Mouse (Mus musculus) embryonic facial prominence, embryonic 15.5 days (tissue): ENCODE results near the gene Sema4a. TPM values are rescaled to one million over a fixed set of nuclear protein-coding genes. Genes with fewer than 3 reads are reported as not detected.

Source experiments
- ATAC-seq: fragments of 200-750 bp; cut with Nextera tagmentation; 2 replicates; pipeline ENCODE4 v1.8.0; 2017; ENCODE audit warnings: low read depth, moderate TSS enrichment; ENCODE audit not compliant: insufficient number of reproducible peaks, low FRiP score, low TSS enrichment
- H3K27ac ChIP-seq: fragments of 300-500 bp; sonication (generic); replicated peaks from 2 replicates; pipeline ENCODE4 v1.5.1; 2015; ENCODE audit warnings: mild to moderate bottlenecking, inconsistent platforms
- H3K27me3 ChIP-seq: fragments of 300-500 bp; sonication (generic); 2 replicates; pipeline ENCODE4 v1.6.1; 2015; ENCODE audit warnings: inconsistent platforms
- H3K36me3 ChIP-seq: fragments of 300-500 bp; sonication (generic); 2 replicates; pipeline ENCODE4 v1.6.1; 2015; ENCODE audit warnings: mild to moderate bottlenecking, inconsistent platforms
- H3K4me1 ChIP-seq: fragments of 300-500 bp; sonication (generic); 2 replicates; pipeline ENCODE4 v1.6.1; 2015; ENCODE audit warnings: inconsistent platforms
- H3K4me2 ChIP-seq: fragments of 300-500 bp; sonication (generic); replicated peaks from 2 replicates; pipeline ENCODE4 v1.6.1; 2015; ENCODE audit warnings: mild to moderate bottlenecking, inconsistent platforms
- H3K4me3 ChIP-seq: fragments of 300-500 bp; sonication (generic); replicated peaks from 2 replicates; pipeline ENCODE4 v1.5.1; 2015; ENCODE audit warnings: mild to moderate bottlenecking, inconsistent platforms
- H3K9ac ChIP-seq: fragments of 300-500 bp; sonication (generic); 2 replicates; pipeline ENCODE4 v1.6.1; 2015; ENCODE audit warnings: inconsistent platforms
- H3K9me3 ChIP-seq: fragments of 300-500 bp; sonication (generic); replicated peaks from 2 replicates; pipeline ENCODE4 v1.6.1; 2016; ENCODE audit warnings: inconsistent platforms
- WGBS: fragments of 180-500 bp; shearing (Covaris S2); methylation state at CpG from one replicate; pipeline ENCODE4 v1.1.7; 2015; 5-methylcytosine and 5-hydroxymethylcytosine counted together
- polyA plus RNA-seq: library from polyadenylated mRNA; unstranded; fragments of >200 nt; fragmentation: Nextera tagmentation; extraction: Ambion mirVana; gene quantifications from 2 replicates; pipeline ENCODE4 v1.2.1, GENCODE M21; 2015

The Sema4a gene
- polyA plus RNA-seq = 18.5 and 21.9 TPM in 2 replicates

- Histone ChIP-seq H3K4me2 (no peak within 1 kb of the TSS), H3K36me3 (no peaks in the 10 kb centered on the region), H3K4me1 (peaks cover 32% of the 10 kb centered on the region), H3K27ac (no peak within 1 kb of the TSS), H3K9ac (no peak within 1 kb of the TSS), H3K9me3 (no peaks in the 10 kb centered on the region), H3K4me3 (no peak within 1 kb of the TSS), H3K27me3 (no peaks in the 10 kb centered on the region)
- no peak for ATAC-seq
- WGBS = 33% methylated on average over 12 of the region's 12 CpGs
Observed at GRCm38 (mm10) chr3:88460983-88461696, at the start of gene Sema4a. Gene Sema4a, minus strand, starts transcription at chr3:88461182.

GRCm38 (mm10) chr3:88509692-88510420 is 48.9 kb upstream of the Sema4a start, which contains the start of gene Lmna:
Gene Lmna, minus strand, starts transcription at chr3:88509956.
- WGBS = 2% methylated on average over 30 of the region's 31 CpGs
- H3K36me3 ChIP-seq = no peaks in the 10 kb centered on the region
- H3K27ac ChIP-seq = peak within 1 kb of the TSS; percentile 96
- H3K27me3 ChIP-seq = no peaks in the 10 kb centered on the region
- H3K9me3 ChIP-seq = no peaks in the 10 kb centered on the region
- H3K9ac ChIP-seq = 0 out of 2 replicates have a peak within 1 kb of the TSS, but pooled peaks have one; percentile 12
- peak within 1 kb of the TSS; percentile 38 for H3K4me3 ChIP-seq
- peak; percentile 91 for ATAC-seq
- H3K4me2 ChIP-seq = peak within 1 kb of the TSS; percentile 55
- peaks cover 95% of the 10 kb centered on the region for H3K4me1 ChIP-seq

GRCm38 (mm10) chr3:88509250-88509649 is 48.3 kb upstream of the Sema4a start:
- WGBS = 50% methylated on average over 3 of the region's 3 CpGs
- no peaks in the 10 kb centered on the region for H3K9me3 ChIP-seq
- no peaks in the 10 kb centered on the region for H3K27me3 ChIP-seq
- 0 out of 2 replicates have a peak overlapping the region, but pooled peaks have one; percentile 12 for H3K9ac ChIP-seq
- no peak for ATAC-seq
- H3K4me3 ChIP-seq = peak overlapping the region; percentile 38
- H3K27ac ChIP-seq = peak overlapping the region; percentile 96
- peaks cover 93% of the 10 kb centered on the region for H3K4me1 ChIP-seq
- H3K36me3 ChIP-seq = no peaks in the 10 kb centered on the region
- peak overlapping the region; percentile 55 for H3K4me2 ChIP-seq

GRCm38 (mm10) chr3:88505765-88506164 is 44.8 kb upstream of the Sema4a start:
- Histone ChIP-seq H3K4me2 (peak overlapping the region; percentile 27), H3K4me1 (peaks cover 76% of the 10 kb centered on the region), H3K27me3 (no peaks in the 10 kb centered on the region), H3K27ac (peak overlapping the region; percentile 97), H3K36me3 (no peaks in the 10 kb centered on the region), H3K9ac (no peak overlapping the region), H3K4me3 (no peak overlapping the region), H3K9me3 (no peaks in the 10 kb centered on the region)
- ATAC-seq = peak; percentile 30
- 15% methylated on average over 7 of the region's 7 CpGs for WGBS

- H3K27me3 ChIP-seq = no peaks in the 10 kb centered on the region
- ATAC-seq = peak; percentile 32
- H3K4me3 ChIP-seq = peak overlapping the region; percentile 1; the same call in 1 of the 2 replicates
- peak overlapping the region; percentile 27 for H3K4me2 ChIP-seq
- 24% methylated on average over 6 of the region's 6 CpGs for WGBS
- H3K4me1 ChIP-seq = peaks cover 76% of the 10 kb centered on the region
- no peaks in the 10 kb centered on the region for H3K36me3 ChIP-seq
- no peaks in the 10 kb centered on the region for H3K9me3 ChIP-seq
- H3K27ac ChIP-seq = peak overlapping the region; percentile 97
- no peak overlapping the region for H3K9ac ChIP-seq
Observed at GRCm38 (mm10) chr3:88505081-88505480, 44.1 kb upstream of the Sema4a start.

- H3K4me1 ChIP-seq = peaks cover 72% of the 10 kb centered on the region
- peak; percentile 56 for ATAC-seq
- peaks cover 1% of the 10 kb centered on the region; the same call in 1 of the 2 replicates for H3K36me3 ChIP-seq
- peak overlapping the region; percentile 80 for H3K4me2 ChIP-seq
- WGBS = 14% methylated on average over 8 of the region's 8 CpGs
- H3K9ac ChIP-seq = 0 out of 2 replicates have a peak overlapping the region, but pooled peaks have one; percentile 12
- H3K27me3 ChIP-seq = no peaks in the 10 kb centered on the region
- no peaks in the 10 kb centered on the region for H3K9me3 ChIP-seq
- peak overlapping the region; percentile 97 for H3K27ac ChIP-seq
- H3K4me3 ChIP-seq = peak overlapping the region; percentile 77
Observed at GRCm38 (mm10) chr3:88503881-88504746, 43.1 kb upstream of the Sema4a start.

- peaks cover 76% of the 10 kb centered on the region for H3K4me1 ChIP-seq
- peak overlapping the region; percentile 12; the same call in 1 of the 2 replicates for H3K9ac ChIP-seq
- peak; percentile 55 for ATAC-seq
Observed at GRCm38 (mm10) chr3:88503505-88503863, 42.5 kb upstream of the Sema4a start.

GRCm38 (mm10) chr3:88502641-88503504 is 41.9 kb upstream of the Sema4a start:
- H3K9me3 ChIP-seq = no peaks in the 10 kb centered on the region
- H3K27ac ChIP-seq = peak overlapping the region; percentile 97
- peak; percentile 88 for ATAC-seq
- H3K36me3 ChIP-seq = peaks cover 14% of the 10 kb centered on the region
- H3K4me1 ChIP-seq = peaks cover 75% of the 10 kb centered on the region
- peak overlapping the region; percentile 77 for H3K4me3 ChIP-seq
- peak overlapping the region; percentile 80 for H3K4me2 ChIP-seq
- H3K27me3 ChIP-seq = no peaks in the 10 kb centered on the region
- peak overlapping the region; percentile 97 for H3K9ac ChIP-seq
- under 1% methylated on average over 55 of the region's 55 CpGs for WGBS

More at GRCm38 (mm10) chr3:88503505-88503863, 42.5 kb upstream of the Sema4a start:
- peak overlapping the region; percentile 77 for H3K4me3 ChIP-seq
- peak overlapping the region; percentile 97 for H3K27ac ChIP-seq
- H3K27me3 ChIP-seq = no peaks in the 10 kb centered on the region
- H3K36me3 ChIP-seq = peaks cover 7% of the 10 kb centered on the region; the same call in 1 of the 2 replicates
- peak overlapping the region; percentile 80 for H3K4me2 ChIP-seq
- H3K9me3 ChIP-seq = no peaks in the 10 kb centered on the region
- WGBS = 3% methylated on average over 4 of the region's 4 CpGs

GRCm38 (mm10) chr3:88502031-88502571 is 41.1 kb upstream of the Sema4a start:
- ATAC-seq = no peak
- WGBS = 9% methylated on average over 11 of the region's 11 CpGs
- peak overlapping the region; percentile 97 for H3K27ac ChIP-seq
- no peaks in the 10 kb centered on the region for H3K9me3 ChIP-seq
- H3K9ac ChIP-seq = peak overlapping the region; percentile 97
- peak overlapping the region; percentile 80 for H3K4me2 ChIP-seq
- H3K4me3 ChIP-seq = peak overlapping the region; percentile 77
- no peaks in the 10 kb centered on the region for H3K27me3 ChIP-seq
- peaks cover 21% of the 10 kb centered on the region for H3K36me3 ChIP-seq
- peaks cover 75% of the 10 kb centered on the region for H3K4me1 ChIP-seq
